Mouse (Mus musculus) cerebellum, postnatal 36 days (tissue): ENCODE data around the gene Gins1.

Experiments used
- DNase-seq, 2 experiments: peaks; one replicate each; pipeline ENCODE4 v3.0.0; 2021 to 2022; ENCODE audit warnings: mixed read lengths in 2 of 2

Gene Gins1

DNA sequence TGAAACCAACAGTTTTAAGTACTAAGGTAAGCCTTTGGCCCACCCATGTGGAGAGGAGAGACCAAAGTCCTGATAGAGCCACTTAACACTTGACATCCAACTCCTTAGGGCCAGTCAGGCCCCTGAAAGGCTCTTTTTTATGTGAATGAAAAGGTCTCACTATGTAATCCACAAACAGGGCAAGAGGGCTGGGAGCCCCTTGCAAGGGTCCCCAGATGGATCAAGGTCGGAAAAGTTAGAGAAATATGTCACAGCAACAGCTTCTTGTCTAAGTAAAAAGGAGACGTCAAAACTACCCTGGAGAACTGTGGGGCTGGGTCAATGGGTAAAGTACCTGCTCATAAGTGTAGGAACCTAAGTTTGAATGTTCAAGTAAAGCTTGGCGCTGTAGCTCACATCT lies 59.4 kb downstream of the Gins1 start:
- no peak for DNase-seq

DNA sequence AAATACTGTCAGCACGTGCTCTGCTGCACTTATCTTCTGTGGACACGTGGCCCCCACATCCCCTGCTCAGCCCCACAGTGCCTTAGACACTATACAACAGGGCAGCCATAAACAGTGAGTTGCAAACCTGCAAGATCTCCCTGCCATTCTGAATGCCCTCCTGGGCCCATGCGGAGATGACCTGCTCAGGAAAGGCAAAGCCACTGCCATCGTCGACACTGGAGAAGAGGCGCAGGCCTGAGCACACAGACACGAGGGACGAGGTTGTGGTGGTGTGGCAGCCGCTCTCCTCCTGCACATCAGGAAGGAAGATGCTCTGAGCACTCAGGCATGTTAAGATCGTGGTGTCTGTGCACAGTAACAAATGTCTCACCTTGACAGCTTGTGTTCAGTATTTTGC lies 60.8 kb downstream of the Gins1 start:
- DNase-seq: no peak

DNA sequence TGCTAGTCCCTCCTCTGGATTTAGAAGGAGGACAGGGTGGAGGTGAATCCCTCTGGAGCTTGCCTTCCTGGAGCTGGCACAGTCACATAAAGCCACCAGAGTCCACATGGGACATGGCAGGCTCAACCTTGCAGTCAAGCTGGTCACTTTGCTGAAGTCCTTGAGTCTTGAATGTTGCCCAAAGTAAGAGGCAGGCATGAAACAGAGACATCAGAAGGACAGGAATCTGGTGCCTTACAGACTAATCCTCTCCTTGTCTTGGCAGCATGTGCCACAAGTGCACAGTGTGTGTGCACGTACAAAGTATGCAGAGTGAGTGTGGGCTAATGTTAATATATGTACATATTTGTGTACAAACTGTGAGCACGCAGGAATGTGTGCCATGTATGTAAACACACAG lies 62.3 kb downstream of the Gins1 start:
- DNase-seq: no peak

DNA sequence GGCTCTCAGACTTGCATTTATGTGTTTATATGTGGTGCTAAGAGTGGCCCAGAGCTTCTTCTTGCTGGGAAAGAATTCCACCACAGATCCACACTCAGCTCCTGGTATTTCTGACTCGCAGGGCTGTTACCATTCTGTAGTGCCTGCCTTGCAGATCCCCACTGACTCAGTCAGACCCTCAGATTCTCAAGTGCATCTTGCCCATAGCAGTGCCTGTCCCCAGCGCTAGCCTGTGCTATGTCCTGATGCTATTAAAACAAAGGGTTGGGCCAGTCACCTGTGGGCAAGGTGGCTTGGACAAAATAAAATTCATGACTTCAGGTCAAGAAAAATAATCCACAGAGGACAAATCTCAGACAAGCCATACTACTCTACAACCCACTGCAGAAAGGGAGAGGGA lies 64.0 kb downstream of the Gins1 start:
- DNase-seq: no peak

DNA sequence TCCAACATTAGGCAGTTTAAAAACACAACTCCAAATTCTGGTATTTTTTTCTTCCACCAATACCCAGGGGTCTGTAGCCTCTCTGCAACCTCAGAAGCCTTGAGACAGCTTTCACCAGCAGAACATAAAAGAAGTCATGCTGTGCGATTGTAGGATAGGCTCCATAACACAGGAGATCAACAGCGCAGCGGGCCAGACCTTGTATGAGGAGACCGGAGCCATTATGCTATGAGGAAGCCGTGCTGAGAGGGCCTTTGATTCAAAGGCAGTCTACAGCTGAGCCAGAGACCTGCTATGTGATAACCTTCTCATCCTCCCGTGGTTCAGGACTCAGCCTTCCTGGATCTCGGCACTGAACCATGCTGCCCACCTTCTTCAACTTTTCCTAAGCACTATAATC lies 66.7 kb downstream of the Gins1 start:
- no peak for DNase-seq

DNA sequence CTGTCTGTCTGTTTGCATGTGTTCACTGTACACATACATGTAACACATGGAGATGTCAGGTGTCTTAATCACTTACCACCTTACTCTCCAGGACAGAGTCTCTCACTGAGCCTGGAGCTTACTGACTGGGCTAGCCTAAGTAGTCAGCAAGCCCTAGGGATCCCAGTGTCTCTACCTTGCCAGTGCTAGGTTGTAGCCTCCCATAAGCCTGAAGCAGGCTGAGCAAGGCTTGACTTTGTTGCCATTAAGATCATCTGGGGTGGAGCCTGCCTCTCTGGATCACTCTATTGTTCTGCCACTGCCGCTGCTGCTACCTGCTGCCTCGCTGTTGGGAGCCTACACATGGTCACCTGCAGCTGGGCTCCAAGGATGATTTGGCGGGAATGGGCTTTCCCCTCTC lies 67.5 kb downstream of the Gins1 start:
- DNase-seq: no peak

DNA sequence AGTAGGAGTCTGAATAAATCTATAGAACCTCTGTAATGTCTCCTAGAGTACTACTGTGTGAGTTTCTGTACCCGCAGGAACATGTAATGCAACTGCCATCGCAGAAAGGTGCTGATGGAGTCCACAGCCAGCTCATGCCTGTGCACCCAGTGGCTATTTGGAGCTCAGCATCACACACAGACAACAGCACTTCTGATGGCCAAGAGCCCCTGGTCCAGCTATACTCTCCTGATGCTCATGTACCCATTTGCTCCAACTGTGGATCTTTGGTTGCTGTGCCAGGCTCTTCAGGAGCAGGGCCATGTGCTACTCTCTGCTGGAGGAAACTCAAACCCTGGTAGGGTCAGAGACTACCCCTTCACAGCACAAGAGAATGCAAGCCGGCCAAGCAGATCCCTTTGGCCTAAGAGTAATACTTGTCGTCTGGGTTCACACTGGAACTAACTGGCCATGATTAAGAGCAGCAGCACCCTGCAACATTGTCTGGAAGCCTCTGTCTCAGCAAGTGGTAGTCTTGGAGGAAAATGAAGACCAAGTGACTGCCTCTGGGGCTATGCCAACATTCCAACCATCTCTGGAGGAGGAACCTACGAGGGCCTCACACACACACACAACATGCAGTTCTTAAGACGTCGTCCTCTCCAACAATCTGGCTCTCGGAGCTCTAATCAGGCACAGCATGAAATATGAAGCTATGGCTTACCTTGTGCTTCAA lies 68.4 kb downstream of the Gins1 start:
- no peak for DNase-seq

DNA sequence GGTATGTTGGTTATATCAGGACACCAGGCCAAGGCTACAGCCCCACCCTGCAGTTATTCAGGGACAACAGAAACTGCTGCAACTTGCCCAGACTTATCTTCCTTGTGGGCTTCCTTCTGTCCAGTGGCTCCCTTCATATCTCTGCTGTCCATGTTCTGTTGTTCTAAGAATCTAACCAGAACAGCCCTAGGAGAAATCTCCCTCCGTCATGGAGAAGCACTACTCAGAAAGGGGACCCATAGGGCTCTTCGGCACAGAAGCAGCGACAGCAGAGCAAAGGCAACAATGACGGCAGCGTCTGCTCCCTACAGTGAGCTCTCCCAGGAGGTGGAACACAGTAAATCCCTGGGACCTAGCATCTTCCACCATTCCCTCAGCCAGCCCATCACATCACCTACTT lies 71.7 kb downstream of the Gins1 start:
- DNase-seq: no peak

DNA sequence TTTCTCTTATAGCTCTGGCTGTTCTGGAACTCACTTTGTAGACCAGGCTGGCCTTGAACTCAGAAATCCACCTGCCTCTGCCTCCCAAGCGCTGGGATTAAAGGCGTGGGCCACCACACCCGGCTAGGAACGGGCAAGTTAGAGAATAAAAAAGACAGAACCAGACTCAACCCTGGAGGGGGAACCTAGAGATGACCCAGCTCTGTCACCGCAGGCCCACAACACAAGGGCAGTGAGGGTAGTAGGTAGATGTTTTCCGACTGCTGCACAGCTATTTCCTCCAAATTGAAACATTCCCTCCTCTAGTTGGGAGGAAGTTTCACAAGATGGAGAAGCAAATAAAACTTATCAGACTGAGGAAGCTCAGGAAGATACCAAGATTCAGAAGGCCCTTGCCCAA lies 72.5 kb downstream of the Gins1 start:
- no peak for DNase-seq

DNA sequence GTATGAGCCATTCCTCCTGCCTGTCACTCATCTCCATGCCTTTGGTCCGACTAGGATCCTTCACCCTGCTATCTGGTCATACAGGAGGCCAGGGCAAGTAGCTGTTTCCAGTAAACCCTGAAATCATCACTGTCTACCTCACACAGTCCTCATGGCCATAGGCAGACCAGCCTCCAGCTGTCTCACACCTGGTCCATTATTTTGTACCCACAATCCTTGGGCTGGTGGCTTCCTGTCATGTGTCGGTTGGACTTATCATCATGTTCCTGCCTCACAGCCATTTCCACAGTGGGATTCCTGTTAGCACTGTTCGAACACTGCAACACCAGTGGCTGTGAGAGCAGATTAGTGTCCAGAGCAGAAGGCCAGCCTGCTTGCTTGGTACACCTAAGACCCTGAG lies 73.6 kb downstream of the Gins1 start:
- DNase-seq: no peak

DNA sequence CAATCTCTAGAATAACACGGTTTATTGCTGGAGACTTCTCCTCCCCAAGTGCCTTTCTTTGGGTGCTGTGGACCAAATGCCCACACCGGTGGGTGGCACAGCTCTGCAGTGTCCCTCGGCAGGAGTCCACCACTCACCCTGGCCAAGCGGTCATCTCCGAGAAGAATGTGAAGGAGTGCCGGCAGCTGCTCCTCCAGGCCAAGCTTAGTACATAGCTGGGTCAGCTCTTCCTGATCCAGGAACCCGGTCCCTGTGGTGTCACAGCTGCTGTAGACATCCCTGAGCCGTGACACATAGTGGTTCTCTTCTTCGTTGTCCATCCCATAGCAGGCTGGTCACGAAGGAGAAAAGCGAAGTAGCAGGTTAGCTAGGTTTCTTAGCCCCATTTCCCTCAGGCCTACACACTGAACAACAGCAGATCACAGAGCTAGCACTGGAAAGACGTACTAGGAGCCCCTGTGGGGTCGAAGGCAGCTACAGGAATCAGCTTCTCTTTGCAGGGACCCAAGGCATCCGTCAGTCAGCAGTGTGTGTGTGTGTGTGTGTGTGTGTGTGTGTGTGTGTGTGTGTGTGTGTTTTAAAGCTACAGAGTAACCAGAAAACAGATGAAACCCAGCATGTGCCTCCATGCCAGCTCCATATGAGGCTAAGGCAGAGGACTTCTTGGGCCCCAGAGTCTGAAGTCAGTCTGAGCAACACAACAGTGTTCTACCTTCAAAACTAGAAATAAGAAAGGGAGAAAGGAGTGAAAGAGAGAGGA lies 74.8 kb downstream of the Gins1 start:
- DNase-seq: no peak
